Mouse (Mus musculus): ENCODE results near the gene Ndp. TPM values are rescaled to one million over a fixed set of nuclear protein-coding genes. Genes with fewer than 3 reads are reported as not detected.

The Ndp gene
- polyA plus RNA-seq (2015; fragmentation: Illumina TruSeq; extraction: RNeasy Lipid Tissue Mini Kit (QIAGEN cat#74804); ENCODE audit: low read depth, low replicate concordance), result 12.6 TPM

GRCm38 (mm10) chrX:16911241-16911873 is at the start of gene Ndp:
Ndp (minus strand) TSS chrX:16911774.

Other genes with a start within 250 kb of the Ndp start
- gene Maob, start 94.4 kb downstream of the Ndp start, polyA plus RNA-seq (2015; fragmentation: Illumina TruSeq; extraction: RNeasy Lipid Tissue Mini Kit (QIAGEN cat#74804); ENCODE audit: low read depth, low replicate concordance), result 30.4 TPM